Mouse (Mus musculus) G1E (cell line): ENCODE measurements around the gene Mecom. TPM values are rescaled to one million over a fixed set of nuclear protein-coding genes. Genes with fewer than 3 reads are reported as not detected.

Source experiments
- ATAC-seq: 2 replicates; pipeline ENCODE4 v1.8.0; 2016; ENCODE audit warnings: mild to moderate bottlenecking; ENCODE audit not compliant: insufficient number of reproducible peaks, poor library complexity, low FRiP score, severe bottlenecking; ENCODE audit errors: extremely low read depth
- DNase-seq: peaks from one replicate; pipeline ENCODE4 v3.0.0; 2012; ENCODE audit warnings: low spot score
- H3K27me3 ChIP-seq: 2 replicates; pipeline ENCODE4 v1.6.1; 2012; ENCODE audit warnings: mild to moderate bottlenecking, low read length, inconsistent platforms; ENCODE audit not compliant: insufficient read depth
- H3K36me3 ChIP-seq: replicated peaks from 2 replicates; pipeline ENCODE3; 2012; ENCODE audit warnings: mild to moderate bottlenecking, inconsistent platforms
- H3K4me1 ChIP-seq: 2 replicates; pipeline ENCODE4 v1.6.1; 2012; ENCODE audit warnings: low read depth, low read length, inconsistent platforms, mixed read lengths; ENCODE audit not compliant: insufficient read depth
- H3K4me3 ChIP-seq: 2 replicates; pipeline ENCODE4 v1.5.1; 2012; ENCODE audit warnings: low read depth, mild to moderate bottlenecking, inconsistent platforms, low read length, moderate library complexity, mixed read lengths
- H3K9me3 ChIP-seq: replicated peaks from 2 replicates; pipeline ENCODE4 v1.6.1; 2012; ENCODE audit warnings: inconsistent platforms
- CTCF ChIP-seq: IDR thresholded peaks from 2 replicates; pipeline ENCODE4 v1.5.1; 2012; ENCODE audit warnings: low read depth, low read length, inconsistent platforms, mixed read lengths
- GATA1 ChIP-seq: IDR thresholded peaks from 2 replicates; pipeline ENCODE4 v1.6.1; 2012; ENCODE audit warnings: borderline replicate concordance, low read length, inconsistent platforms, mixed read lengths
- GATA2 ChIP-seq: IDR thresholded peaks from 2 replicates; pipeline ENCODE4 v1.6.1; 2012; ENCODE audit warnings: low read depth, low read length, inconsistent platforms, borderline replicate concordance
- POLR2AphosphoS5 ChIP-seq: IDR thresholded peaks from 2 replicates; pipeline ENCODE4 v1.6.1; 2012; ENCODE audit warnings: low read depth, low read length, inconsistent platforms; ENCODE audit not compliant: insufficient replicate concordance
- TAL1 ChIP-seq: conservative IDR thresholded peaks from 2 replicates; pipeline ENCODE4 v1.6.1; 2012; ENCODE audit warnings: low read depth, low read length, inconsistent platforms, mixed read lengths
- polyA plus RNA-seq: library from polyadenylated mRNA; stranded (reverse); fragments of >175 nt; gene quantifications from 2 replicates; pipeline ENCODE4 v1.2.3, GENCODE M21; 2012
- total RNA-seq, 2 experiments: library from RNA; stranded (forward) in 1 of 2; stranded (reverse) in 1 of 2; fragments of 200-1000 nt in 1 of 2; fragments of >200 nt in 1 of 2; fragmentation: Nextera tagmentation in 1 of 2; gene quantifications; 2 replicates each; pipeline ENCODE4 v1.2.3; 2014 to 2017

Mecom gene
- total and polyA plus RNA-seq, 3 experiments = 0.05 TPM; not detected in 2

GRCm38 (mm10) chr3:30511062-30511640 is 36.7 kb downstream of the Mecom start:
- 0 out of 2 replicates have a peak, but pooled peaks cover 7% of the 10 kb centered on the region for H3K9me3 ChIP-seq
- DNase-seq = no peak
- H3K36me3 ChIP-seq = no peaks in the 10 kb centered on the region
- no peak overlapping the region for H3K4me3 ChIP-seq
- peaks cover 22% of the 10 kb centered on the region for H3K27me3 ChIP-seq
- ATAC-seq = no peak
- no peak for TF ChIP-seq CTCF
- TF ChIP-seq POLR2AphosphoS5 = no peak
- TF ChIP-seq TAL1 = no peak
- TF ChIP-seq GATA1 = no peak
- no peak for TF ChIP-seq GATA2
- H3K4me1 ChIP-seq = no peaks in the 10 kb centered on the region

GRCm38 (mm10) chr3:30510646-30511045 is 37.2 kb downstream of the Mecom start:
- no peak for ATAC-seq
- no peak for TF ChIP-seq TAL1
- TF ChIP-seq CTCF = no peak
- H3K36me3 ChIP-seq = no peaks in the 10 kb centered on the region
- H3K27me3 ChIP-seq = peaks cover 22% of the 10 kb centered on the region
- no peaks in the 10 kb centered on the region for H3K4me1 ChIP-seq
- DNase-seq = no peak
- H3K9me3 ChIP-seq = 0 out of 2 replicates have a peak, but pooled peaks cover 7% of the 10 kb centered on the region
- no peak overlapping the region for H3K4me3 ChIP-seq

- Histone ChIP-seq H3K9me3 (0 out of 2 replicates have a peak, but pooled peaks cover 7% of the 10 kb centered on the region), H3K4me3 (no peak overlapping the region), H3K27me3 (peaks cover 22% of the 10 kb centered on the region), H3K36me3 (no peaks in the 10 kb centered on the region), H3K4me1 (no peaks in the 10 kb centered on the region)
- no peak for ATAC-seq
- DNase-seq = no peak
- TF ChIP-seq CTCF (no peak), GATA1 (no peak), POLR2AphosphoS5 (no peak), GATA2 (no peak), TAL1 (no peak)
Observed at GRCm38 (mm10) chr3:30510105-30510504, 37.7 kb downstream of the Mecom start.

GRCm38 (mm10) chr3:30508930-30509910 is 38.6 kb downstream of the Mecom start:
- Histone ChIP-seq H3K9me3 (0 out of 2 replicates have a peak, but pooled peaks cover 4% of the 10 kb centered on the region), H3K4me3 (no peak overlapping the region), H3K36me3 (no peaks in the 10 kb centered on the region), H3K4me1 (no peaks in the 10 kb centered on the region), H3K27me3 (peaks cover 17% of the 10 kb centered on the region)
- DNase-seq = no peak
- no peak for ATAC-seq
- TF ChIP-seq POLR2AphosphoS5 (no peak), GATA2 (no peak), TAL1 (no peak), CTCF (no peak), GATA1 (no peak)

DNA sequence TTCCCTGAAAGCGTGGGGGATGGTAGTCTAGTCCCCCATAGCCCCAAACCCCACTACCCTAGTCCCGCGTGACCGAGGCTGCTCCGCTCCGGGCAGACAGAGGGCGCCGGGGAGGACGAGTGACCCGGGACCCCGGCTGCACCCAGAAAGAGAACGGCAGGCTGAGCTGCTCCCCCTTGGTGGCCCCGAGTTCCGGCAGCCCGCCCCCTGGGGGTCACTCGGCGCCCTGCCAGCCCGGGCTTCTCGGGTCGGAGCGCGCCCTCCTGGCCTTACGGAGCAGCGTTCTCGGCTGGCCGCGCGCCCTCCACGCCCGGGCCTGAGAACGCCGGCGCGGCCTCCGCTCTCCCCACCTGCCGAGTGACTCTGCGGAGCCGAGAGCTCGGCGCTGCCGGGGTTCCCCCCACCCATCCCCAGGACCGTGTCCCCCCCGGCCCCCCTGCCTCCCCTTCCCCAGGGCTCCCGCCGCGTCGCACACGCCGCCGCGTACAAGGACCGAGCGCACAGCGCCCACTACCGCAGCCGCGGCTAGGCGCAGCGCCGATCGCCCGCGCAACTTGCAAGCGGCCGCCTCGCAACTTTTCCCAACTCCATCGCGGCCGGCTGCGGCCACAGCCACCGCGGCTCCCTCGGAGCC is 39.4 kb downstream of the Mecom start:
- Histone ChIP-seq H3K4me1 (no peaks in the 10 kb centered on the region), H3K9me3 (0 out of 2 replicates have a peak, but pooled peaks cover 4% of the 10 kb centered on the region), H3K27me3 (peaks cover 15% of the 10 kb centered on the region), H3K4me3 (no peak overlapping the region), H3K36me3 (no peaks in the 10 kb centered on the region)
- TF ChIP-seq CTCF (no peak), POLR2AphosphoS5 (no peak), GATA2 (no peak)
- DNase-seq (no peak), ATAC-seq (no peak)

DNA sequence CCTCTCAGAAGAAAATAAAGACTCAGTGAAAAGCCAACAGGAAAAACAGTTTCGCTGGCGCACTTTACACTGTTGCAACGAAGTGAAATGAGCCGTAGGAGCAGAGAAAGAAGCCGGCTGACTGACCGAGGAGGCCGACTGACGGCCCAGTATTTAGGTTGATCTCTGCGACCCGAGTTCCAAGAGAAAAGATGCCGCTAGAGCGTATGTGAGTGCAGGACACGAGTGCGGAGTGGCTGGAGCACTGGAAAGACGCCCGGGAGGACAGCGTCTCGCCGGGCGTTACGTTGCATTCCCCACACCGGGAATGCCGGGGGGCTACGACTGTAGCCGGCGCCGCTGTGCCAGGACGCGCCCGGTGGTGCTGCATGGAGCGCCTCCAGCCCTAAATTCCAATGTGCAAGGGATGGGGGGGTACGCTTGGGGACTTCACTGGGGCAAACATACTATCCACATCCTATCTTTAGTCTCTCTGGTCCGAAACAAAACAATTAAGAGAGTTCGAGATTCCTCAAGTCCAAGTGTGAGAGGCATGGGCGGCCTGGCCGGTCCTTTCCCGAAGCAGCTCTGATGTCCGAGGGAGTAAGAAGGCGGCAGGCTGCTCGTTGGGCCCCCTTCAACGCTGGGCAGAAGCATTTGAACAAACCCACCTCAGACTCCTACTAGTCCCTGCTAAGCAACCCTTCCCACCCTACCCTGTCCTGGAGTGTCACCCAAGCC is 40.1 kb downstream of the Mecom start:
- H3K27me3 ChIP-seq = peaks cover 15% of the 10 kb centered on the region
- no peaks in the 10 kb centered on the region for H3K36me3 ChIP-seq
- no peak overlapping the region for H3K4me3 ChIP-seq
- TF ChIP-seq CTCF (no peak), GATA1 (no peak), POLR2AphosphoS5 (no peak), TAL1 (no peak), GATA2 (no peak)
- ATAC-seq = no peak
- no peaks in the 10 kb centered on the region for H3K4me1 ChIP-seq
- DNase-seq = no peak
- 0 out of 2 replicates have a peak, but pooled peaks cover 4% of the 10 kb centered on the region for H3K9me3 ChIP-seq
